Mouse (Mus musculus): ENCODE measurements at regions not wholly inside any gene's neighbourhood (a gene's known extent, or its start where the extent isn't known, plus 50 kb on each side); places are given as distances from the start of the nearest gene placed in this dataset.

GRCm38 (mm10) chr8:115414061-115414473 lies 293.5 kb downstream of the Maf start:
- Histone ChIP-seq H3K79me2 (ENCODE audit: inconsistent target) (no peaks in the 10 kb centered on the region), H3K36me3 (ENCODE audit: inconsistent target) (no peaks in the 10 kb centered on the region), H3K4me3 (ENCODE audit: inconsistent target) (no peak overlapping the region), H3K27ac (no peak overlapping the region)
- WGBS (ENCODE audit: missing documents): 1% methylated on average over 7 of the region's 7 CpGs

- no peaks in the 10 kb centered on the region for H3K36me3 ChIP-seq (ENCODE audit: inconsistent target)
- no peaks in the 10 kb centered on the region for H3K79me2 ChIP-seq (ENCODE audit: inconsistent target)
- 77% methylated on average over 5 of the region's 5 CpGs for WGBS (ENCODE audit: missing documents)
- no peak overlapping the region for H3K27ac ChIP-seq
- H3K4me3 ChIP-seq (ENCODE audit: inconsistent target): no peak overlapping the region
Measured at GRCm38 (mm10) chr8:115411756-115412155, 295.8 kb downstream of the Maf start.

DNA sequence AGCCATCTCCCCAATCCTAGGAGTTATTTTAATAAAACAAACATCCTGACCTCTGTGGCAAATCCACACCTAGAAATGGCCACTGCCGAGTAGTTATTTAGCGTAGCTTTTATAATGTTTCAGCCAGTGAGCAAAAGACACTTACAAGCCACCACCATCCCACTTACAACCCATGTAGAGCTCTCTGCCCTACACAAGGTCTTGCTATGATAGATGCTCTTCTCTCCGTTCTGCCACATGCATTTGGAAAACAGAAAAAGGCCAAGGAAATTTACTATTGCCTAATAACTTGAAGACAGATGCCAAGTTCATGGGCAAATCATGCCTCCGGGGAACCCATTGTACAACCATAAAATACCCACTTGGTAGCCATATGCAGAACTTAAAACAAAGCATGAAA lies 296.5 kb downstream of the Maf start:
- Histone ChIP-seq H3K79me2 (ENCODE audit: inconsistent target) (no peaks in the 10 kb centered on the region), H3K27ac (no peak overlapping the region), H3K36me3 (ENCODE audit: inconsistent target) (no peaks in the 10 kb centered on the region), H3K4me3 (ENCODE audit: inconsistent target) (no peak overlapping the region)
- WGBS (ENCODE audit: missing documents): 95% methylated on average over 4 of the region's 4 CpGs

DNA sequence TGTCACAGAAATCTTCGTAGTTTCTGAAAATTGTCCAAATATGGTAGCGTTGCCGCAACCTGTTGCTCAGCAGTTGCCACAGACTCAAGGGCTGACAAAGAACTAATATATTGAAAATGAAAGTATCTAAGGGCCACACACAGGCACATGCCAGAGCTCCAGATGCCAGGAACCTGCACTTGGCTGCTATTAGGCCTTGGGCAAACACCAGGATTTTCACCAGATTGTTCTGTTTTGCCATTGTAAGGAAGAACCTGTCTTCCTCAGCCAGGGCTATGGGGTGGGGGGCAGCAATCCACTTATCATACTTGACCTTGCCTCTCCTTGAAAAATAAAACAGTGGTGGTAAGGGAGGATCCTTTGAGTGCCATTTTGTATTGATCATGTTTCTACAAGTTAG lies 297.4 kb downstream of the Maf start:
- Histone ChIP-seq H3K4me3 (ENCODE audit: inconsistent target) (no peak overlapping the region), H3K79me2 (ENCODE audit: inconsistent target) (no peaks in the 10 kb centered on the region), H3K27ac (no peak overlapping the region), H3K36me3 (ENCODE audit: inconsistent target) (no peaks in the 10 kb centered on the region)
- 89% methylated on average over 3 of the region's 3 CpGs for WGBS (ENCODE audit: missing documents)

GRCm38 (mm10) chr8:115407535-115407934 lies 300.1 kb downstream of the Maf start:
- WGBS (ENCODE audit: missing documents): 41% methylated on average over 4 of the region's 4 CpGs
- H3K36me3 ChIP-seq (ENCODE audit: inconsistent target): no peaks in the 10 kb centered on the region
- no peak overlapping the region for H3K4me3 ChIP-seq (ENCODE audit: inconsistent target)
- no peaks in the 10 kb centered on the region for H3K79me2 ChIP-seq (ENCODE audit: inconsistent target)
- no peak overlapping the region for H3K27ac ChIP-seq

GRCm38 (mm10) chr8:115403601-115404000 lies 304.0 kb downstream of the Maf start:
- Histone ChIP-seq H3K79me2 (ENCODE audit: inconsistent target) (no peaks in the 10 kb centered on the region), H3K36me3 (ENCODE audit: inconsistent target) (no peaks in the 10 kb centered on the region), H3K4me3 (ENCODE audit: inconsistent target) (no peak overlapping the region), H3K27ac (no peak overlapping the region)
- 100% methylated on average over 4 of the region's 4 CpGs for WGBS (ENCODE audit: missing documents)

DNA sequence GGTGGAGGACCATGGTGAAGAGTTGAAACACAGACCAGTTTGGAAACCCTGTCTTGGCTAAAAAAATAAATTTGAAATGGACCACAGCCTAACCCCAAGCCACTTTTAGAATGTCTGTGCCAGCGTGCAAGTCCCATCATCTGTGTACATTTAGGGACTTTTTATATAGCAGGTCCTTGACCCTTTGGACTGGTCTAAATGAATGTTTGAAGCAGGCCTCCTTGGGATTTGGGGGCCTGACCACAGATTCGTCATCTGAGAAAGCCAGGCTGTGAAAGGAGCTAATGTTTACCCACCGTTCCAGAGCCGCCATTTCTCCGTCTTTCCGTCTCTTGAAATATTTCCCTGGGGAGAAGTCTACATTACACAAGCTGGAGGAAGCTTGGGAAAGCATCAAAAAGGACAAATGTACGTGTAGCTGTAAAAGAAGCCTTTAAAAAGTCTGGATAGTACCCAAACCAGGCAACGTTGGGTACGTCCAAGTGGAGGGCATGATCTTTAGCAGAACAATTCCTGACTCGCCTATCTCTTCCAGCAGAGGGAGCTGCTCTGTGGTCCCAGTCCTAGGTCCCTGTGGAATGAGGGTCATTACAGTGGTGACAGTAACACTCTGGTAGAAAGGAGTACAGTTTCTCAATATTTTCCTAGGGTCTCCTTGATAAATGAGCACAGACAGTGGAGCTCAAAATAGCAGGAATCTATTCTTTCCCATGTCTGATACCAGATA lies 305.0 kb downstream of the Maf start:
- no peak overlapping the region for H3K4me3 ChIP-seq (ENCODE audit: inconsistent target)
- no peaks in the 10 kb centered on the region for H3K79me2 ChIP-seq (ENCODE audit: inconsistent target)
- H3K36me3 ChIP-seq (ENCODE audit: inconsistent target): no peaks in the 10 kb centered on the region
- H3K27ac ChIP-seq: no peak overlapping the region
- 93% methylated on average over 10 of the region's 10 CpGs for WGBS (ENCODE audit: missing documents)
